Mouse (Mus musculus): ENCODE measurements around the gene Ccnb3.

- no peak for TF ChIP-seq CTCF (conservative IDR thresholded peaks at IDR 0.05 in 1 of 2, IDR thresholded peaks at IDR 0.05 in 1 of 2; ENCODE audit: low read depth in 2 of 2, low read length in 2 of 2)
- TF ChIP-seq MXI1 (IDR thresholded peaks at IDR 0.05; ENCODE audit: low read depth, low read length), result no peak
- no peak for TF ChIP-seq POLR2AphosphoS2 (IDR thresholded peaks at IDR 0.05; ENCODE audit: low read depth, low read length)
- TF ChIP-seq POLR2A (IDR thresholded peaks at IDR 0.05; ENCODE audit: low read depth, low read length), result no peak
- no peak for TF ChIP-seq JUND (conservative IDR thresholded peaks at IDR 0.05; ENCODE audit: low read depth, low read length)
Measured at GRCm38 (mm10) chrX:7041519-7041918, at the start of gene Ccnb3.

Measured in CH12.LX (cell line).